Mouse (Mus musculus) kidney, adult 2 months (tissue): ENCODE data around the gene Disc1. TPM values are rescaled to one million over a fixed set of nuclear protein-coding genes. Genes with fewer than 3 reads are reported as not detected.

ENCODE experiments used
- DNase-seq: peaks from one replicate; pipeline ENCODE4 v3.0.0; 2021
- H3K27ac ChIP-seq: fragments of 200-500 bp; 2 replicates; pipeline ENCODE4 v1.5.1; 2012; ENCODE audit warnings: low read depth, low read length, control low read depth, inconsistent platforms; ENCODE audit not compliant: insufficient read depth
- H3K27me3 ChIP-seq: fragments of 200-500 bp; replicated peaks from 2 replicates; pipeline ENCODE4 v1.6.1; 2012; ENCODE audit warnings: mild to moderate bottlenecking, moderate library complexity, low read length, inconsistent platforms; ENCODE audit not compliant: control insufficient read depth, insufficient read depth
- H3K36me3 ChIP-seq: fragments of 200-500 bp; 2 replicates; pipeline ENCODE4 v1.6.1; 2012; ENCODE audit warnings: mild to moderate bottlenecking, moderate library complexity, low read length, inconsistent platforms; ENCODE audit not compliant: control insufficient read depth, insufficient read depth
- H3K4me1 ChIP-seq: fragments of 200-500 bp; 2 replicates; pipeline ENCODE4 v1.6.1; 2011; ENCODE audit warnings: low read length; ENCODE audit not compliant: control insufficient read depth, insufficient read depth
- H3K4me3 ChIP-seq: fragments of 200-500 bp; 2 replicates; pipeline ENCODE4 v1.5.1; 2011; ENCODE audit warnings: mild to moderate bottlenecking, low read depth, low read length, control low read depth; ENCODE audit not compliant: insufficient read depth
- CTCF ChIP-seq: fragments of 200-500 bp; conservative IDR thresholded peaks from 2 replicates; pipeline ENCODE4 v1.5.1; 2011; ENCODE audit warnings: low read depth, mild to moderate bottlenecking, control low read depth, low read length, moderate library complexity, mixed read lengths; ENCODE audit not compliant: insufficient read depth, insufficient read length
- POLR2A ChIP-seq: fragments of 200-500 bp; IDR thresholded peaks from one replicate; pipeline ENCODE4 v1.6.1; 2011; ENCODE audit warnings: low read depth, low read length, control low read depth
- WGBS: fragments of 180-500 bp; shearing (Covaris S2); methylation state at CpG from one replicate; pipeline ENCODE4 v1.1.7; 2018; 5-methylcytosine and 5-hydroxymethylcytosine counted together
- polyA plus RNA-seq: library from polyadenylated mRNA; depleted of rRNA; stranded (reverse); fragments of >200 nt; gene quantifications from 2 replicates; pipeline ENCODE4 v1.2.3, GENCODE M21; 2012; rRNA removed

Gene Disc1
- polyA plus RNA-seq, 1 experiment = 0.58 TPM

DNA sequence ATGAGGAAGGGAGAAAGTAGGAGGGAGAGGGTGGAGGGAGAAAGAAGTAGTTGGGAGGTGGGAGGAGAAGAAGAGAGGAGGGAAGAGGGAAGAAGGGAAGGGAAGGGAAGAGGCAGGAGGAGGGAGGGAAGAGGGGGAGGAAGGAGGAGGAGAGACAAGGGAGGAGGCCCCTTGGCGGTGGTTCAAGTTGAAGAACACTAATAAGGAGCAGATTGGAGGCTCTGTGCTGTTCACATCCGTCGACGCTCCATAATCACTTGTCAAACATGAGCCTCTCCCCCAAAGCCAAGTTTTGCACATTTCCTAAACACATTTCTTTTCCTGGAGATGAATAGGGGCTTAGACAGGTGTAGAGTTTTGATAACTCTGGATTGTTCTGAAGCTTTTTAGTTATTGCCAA, 245.3 kb downstream of the Disc1 start:
- Histone ChIP-seq H3K4me3 (no peak overlapping the region), H3K27ac (no peak overlapping the region), H3K4me1 (no peaks in the 10 kb centered on the region), H3K27me3 (no peaks in the 10 kb centered on the region), H3K36me3 (no peaks in the 10 kb centered on the region)
- 35% methylated on average over 4 of the region's 4 CpGs for WGBS
- no peak for DNase-seq
- TF ChIP-seq CTCF (no peak), POLR2A (no peak)

DNA sequence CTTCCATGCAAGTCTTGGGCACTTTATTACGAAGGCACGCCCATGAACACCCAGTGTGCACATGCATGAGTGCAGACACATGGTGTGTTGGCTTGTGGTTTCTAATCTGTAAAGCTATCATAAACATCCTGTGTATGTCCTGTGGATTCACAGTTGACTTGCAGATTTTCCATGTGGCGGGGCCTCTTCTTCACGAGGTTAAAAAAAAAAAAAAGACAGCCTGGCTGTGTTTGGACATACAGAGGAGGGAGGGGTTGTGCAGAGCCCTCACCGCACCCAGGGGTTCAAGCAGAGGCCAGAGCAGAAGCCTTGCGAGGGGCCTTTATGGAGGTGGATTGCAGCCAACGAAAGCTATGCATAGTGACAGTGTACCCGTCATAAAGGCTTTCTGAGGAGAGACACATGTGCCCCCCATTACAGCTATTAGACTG, 248.0 kb downstream of the Disc1 start:
- TF ChIP-seq CTCF (no peak), POLR2A (no peak)
- DNase-seq = no peak
- Histone ChIP-seq H3K4me3 (no peak overlapping the region), H3K27ac (no peak overlapping the region), H3K27me3 (no peaks in the 10 kb centered on the region), H3K36me3 (no peaks in the 10 kb centered on the region), H3K4me1 (no peaks in the 10 kb centered on the region)
- 73% methylated on average over 8 of the region's 8 CpGs for WGBS

DNA sequence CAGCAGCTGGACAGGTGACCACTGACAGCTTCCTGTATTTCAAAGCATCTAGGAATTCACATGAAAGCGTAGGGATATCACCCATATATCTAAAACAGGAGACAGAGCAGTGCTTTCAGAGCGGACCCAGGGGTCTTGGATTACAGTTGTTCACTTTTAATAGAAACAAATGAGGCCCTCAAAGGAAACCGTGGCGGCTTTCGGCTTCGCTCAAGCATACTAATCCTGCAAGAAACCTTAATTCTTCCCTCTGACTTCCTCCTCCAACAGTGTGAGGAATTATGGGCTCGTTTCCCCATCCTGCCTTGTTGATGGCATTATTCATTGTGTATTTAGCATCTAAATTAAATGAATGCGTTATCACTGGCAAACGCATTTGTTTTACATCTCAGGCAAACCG, 252.7 kb downstream of the Disc1 start:
- no peak overlapping the region for H3K4me3 ChIP-seq
- WGBS = 54% methylated on average over 10 of the region's 10 CpGs
- no peak for DNase-seq

DNA sequence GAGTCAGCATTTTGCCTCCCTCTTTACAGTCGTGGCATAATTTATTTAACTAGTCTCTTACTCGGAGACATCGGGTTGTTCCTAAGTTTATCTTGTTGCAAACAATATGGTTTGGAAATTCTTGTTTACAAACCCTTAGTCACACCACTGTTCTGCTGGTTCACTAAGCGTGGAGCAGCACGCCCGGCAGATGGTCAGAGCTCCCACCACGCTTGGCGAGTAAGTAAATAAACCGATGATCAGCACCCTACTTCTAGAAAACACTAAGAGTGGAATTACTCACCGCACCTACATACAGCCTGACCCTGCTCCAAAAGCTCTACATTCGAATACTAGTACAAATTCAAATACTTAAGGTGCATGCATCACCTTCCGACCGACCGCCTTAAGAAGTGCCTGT, 256.0 kb downstream of the Disc1 start:
- H3K4me3 ChIP-seq = no peak overlapping the region
- whole genome bisulfite sequencing = 74% methylated on average over 14 of the region's 14 CpGs
- no peak for TF ChIP-seq CTCF
- TF ChIP-seq POLR2A = no peak
- H3K36me3 ChIP-seq = no peaks in the 10 kb centered on the region
- no peak overlapping the region for H3K27ac ChIP-seq
- no peaks in the 10 kb centered on the region; the same call in 1 of the 2 replicates for H3K4me1 ChIP-seq
- DNase-seq = no peak
- no peaks in the 10 kb centered on the region for H3K27me3 ChIP-seq

More for the DNA sequence above, 252.7 kb downstream of the Disc1 start:
- TF ChIP-seq CTCF (no peak), POLR2A (no peak)
- H3K4me1 ChIP-seq = no peaks in the 10 kb centered on the region; the same call in 1 of the 2 replicates
- H3K36me3 ChIP-seq = no peaks in the 10 kb centered on the region
- no peak overlapping the region for H3K27ac ChIP-seq
- no peaks in the 10 kb centered on the region for H3K27me3 ChIP-seq

Other genes with a start within 250 kb of the Disc1 start
- gene Gnpat, start 191.2 kb upstream of the Disc1 start, polyA plus RNA-seq = 69.7 and 72.9 TPM in 2 replicates
- 13.6 and 13.8 TPM in 2 replicates for gene 2810004N23Rik, start 191.1 kb upstream of the Disc1 start, polyA plus RNA-seq
- 8.2 and 8.4 TPM in 2 replicates for gene Exoc8, start 156.5 kb upstream of the Disc1 start, polyA plus RNA-seq
- gene Sprtn, start 156.3 kb upstream of the Disc1 start, polyA plus RNA-seq = 8.3 and 9.5 TPM in 2 replicates
- 35.8 and 38.8 TPM in 2 replicates for gene Egln1, start 104.9 kb upstream of the Disc1 start, polyA plus RNA-seq
- gene Tsnax, start 41.2 kb upstream of the Disc1 start, polyA plus RNA-seq = 29.6 and 37.8 TPM in 2 replicates